Mouse (Mus musculus): ENCODE results near the gene Etfdh. TPM values are rescaled to one million over a fixed set of nuclear protein-coding genes. Genes with fewer than 3 reads are reported as not detected.

Etfdh gene
- polyA plus RNA-seq, 1 experiment from 2014 or later, result 42.5 TPM

- Histone ChIP-seq H3K9me3 (no peaks in the 10 kb centered on the region), H3K4me1 (peaks cover 16% of the 10 kb centered on the region), H3K27ac (no peak overlapping the region), H3K4me3 (replicated peaks) (no peak overlapping the region), H3K27me3 (no peaks in the 10 kb centered on the region), H3K4me2 (no peak overlapping the region), H3K9ac (no peak overlapping the region), H3K36me3 (replicated peaks) (no peaks in the 10 kb centered on the region)
- WGBS, result 83% methylated on average over 10 of the region's 10 CpGs
- no peak for ATAC-seq (ENCODE audit: low FRiP score)
Observed at GRCm38 (mm10) chr3:79561784-79562715, 67.2 kb downstream of the Etfdh start.

- Histone ChIP-seq H3K4me2 (no peak overlapping the region), H3K4me3 (replicated peaks) (no peak overlapping the region), H3K9ac (no peak overlapping the region), H3K36me3 (replicated peaks) (no peaks in the 10 kb centered on the region), H3K4me1 (0 out of 2 replicates have a peak, but pooled peaks cover 4% of the 10 kb centered on the region), H3K27me3 (no peaks in the 10 kb centered on the region), H3K27ac (no peak overlapping the region), H3K9me3 (no peaks in the 10 kb centered on the region)
- ATAC-seq (ENCODE audit: low FRiP score), result no peak
- 95% methylated on average over 6 of the region's 6 CpGs for WGBS
Observed at GRCm38 (mm10) chr3:79560555-79560954, 68.7 kb downstream of the Etfdh start.

DNA sequence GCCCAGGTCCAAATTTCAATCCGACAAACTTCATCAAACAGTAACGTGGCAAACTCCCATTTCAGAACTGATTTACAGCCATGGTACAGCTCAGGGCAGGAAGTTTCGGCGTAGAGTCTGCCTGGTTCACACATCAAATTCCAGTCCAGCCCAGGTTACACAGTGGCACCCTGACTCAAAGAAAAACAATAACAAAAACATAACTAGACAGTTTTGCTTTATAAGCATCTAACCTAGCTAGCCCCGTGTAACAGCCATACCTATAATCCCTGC lies 69.6 kb downstream of the Etfdh start:
- no peak overlapping the region for H3K4me3 ChIP-seq (replicated peaks)
- H3K4me1 ChIP-seq, result 0 out of 2 replicates have a peak, but pooled peaks cover 4% of the 10 kb centered on the region
- H3K9ac ChIP-seq, result no peak overlapping the region
- no peak for ATAC-seq (ENCODE audit: low FRiP score)
- no peak overlapping the region for H3K27ac ChIP-seq
- no peaks in the 10 kb centered on the region for H3K9me3 ChIP-seq
- H3K4me2 ChIP-seq, result no peak overlapping the region
- no peaks in the 10 kb centered on the region for H3K27me3 ChIP-seq
- no peaks in the 10 kb centered on the region for H3K36me3 ChIP-seq (replicated peaks)
- 89% methylated on average over 5 of the region's 5 CpGs for WGBS

GRCm38 (mm10) chr3:79559021-79559772 lies 70.1 kb downstream of the Etfdh start:
- ATAC-seq (ENCODE audit: low FRiP score), result no peak
- Histone ChIP-seq H3K4me3 (replicated peaks) (no peak overlapping the region), H3K4me1 (0 out of 2 replicates have a peak, but pooled peaks cover 4% of the 10 kb centered on the region), H3K27ac (no peak overlapping the region), H3K27me3 (no peaks in the 10 kb centered on the region), H3K36me3 (replicated peaks) (no peaks in the 10 kb centered on the region), H3K9me3 (no peaks in the 10 kb centered on the region), H3K9ac (no peak overlapping the region), H3K4me2 (no peak overlapping the region)
- WGBS, result 84% methylated on average over 9 of the region's 9 CpGs

DNA sequence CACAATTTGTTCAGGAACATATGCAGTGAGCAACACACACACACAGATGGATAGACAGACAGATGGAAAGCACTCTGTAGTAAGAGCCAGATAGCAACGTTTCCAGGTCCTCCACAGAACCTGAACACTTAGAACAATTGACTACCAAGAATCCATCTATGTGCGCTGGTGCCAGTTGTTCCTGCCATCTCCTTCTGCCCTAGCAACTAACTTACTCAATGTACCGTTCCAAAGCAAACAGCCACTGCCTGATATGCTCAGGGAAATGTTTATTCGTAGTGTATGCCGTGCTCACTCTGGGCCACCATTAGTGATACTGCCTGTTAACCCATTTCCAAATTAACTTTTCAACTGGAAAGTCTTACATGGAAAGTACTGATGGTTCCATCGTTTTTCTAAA lies 74.2 kb downstream of the Etfdh start:
- H3K27ac ChIP-seq, result no peak overlapping the region
- H3K27me3 ChIP-seq, result no peaks in the 10 kb centered on the region
- no peaks in the 10 kb centered on the region for H3K4me1 ChIP-seq
- no peak overlapping the region for H3K9ac ChIP-seq
- no peak overlapping the region for H3K4me3 ChIP-seq (replicated peaks)
- ATAC-seq (ENCODE audit: low FRiP score), result no peak
- no peaks in the 10 kb centered on the region for H3K9me3 ChIP-seq
- 90% methylated on average over 6 of the region's 6 CpGs for WGBS
- H3K4me2 ChIP-seq, result no peak overlapping the region
- 0 out of 2 replicates have a peak, but pooled peaks cover 3% of the 10 kb centered on the region for H3K36me3 ChIP-seq (replicated peaks)

Other genes starting within 250 kb of the Etfdh start
- 6.2 and 7.3 TPM in 2 replicates for gene Fnip2, start 61.7 kb downstream of the Etfdh start, polyA plus RNA-seq (2016; fragmentation: Nextera tagmentation; extraction: Ambion mirVana)
- gene Ppid, start 38.2 kb downstream of the Etfdh start, polyA plus RNA-seq (2016; fragmentation: Nextera tagmentation; extraction: Ambion mirVana), result 176 and 188 TPM in 2 replicates
- 18.1 and 19.5 TPM in 2 replicates for gene 4930579G24Rik, start 421 bp downstream of the Etfdh start, polyA plus RNA-seq (2016; fragmentation: Nextera tagmentation; extraction: Ambion mirVana)
- not detected in 2 replicates for gene Rxfp1, start 108.4 kb upstream of the Etfdh start, polyA plus RNA-seq (2016; fragmentation: Nextera tagmentation; extraction: Ambion mirVana)
- gene Tmem144, start 223.3 kb upstream of the Etfdh start, polyA plus RNA-seq (2016; fragmentation: Nextera tagmentation; extraction: Ambion mirVana), result 3.7 and 4.3 TPM in 2 replicates